Mouse (Mus musculus) heart, adult 9 months (tissue): ENCODE measurements around the gene Gm45717.
"Not testable (repeated sequence)": the region's sequence is repeated elsewhere in the genome, so short reads cannot be mapped to it uniquely, and the experiment has no call there.

ENCODE experiments used
- DNase-seq, 2 experiments: peaks; one replicate each; pipeline ENCODE4 v3.0.0; 2022; ENCODE audit warnings: low spot score in 2 of 2

Gm45717 gene

GRCm38 (mm10) chr7:140968710-140969109, 13.0 kb upstream of the Gm45717 start:
- DNase-seq, result not testable (repeated sequence)

GRCm38 (mm10) chr7:140967862-140968591, 12.3 kb upstream of the Gm45717 start:
- DNase-seq, result no peak

- no peak for DNase-seq
Observed at GRCm38 (mm10) chr7:140966921-140967320, 11.2 kb upstream of the Gm45717 start, which contains the start of gene Ifitm1. Gene Ifitm1, plus strand, starts transcription at chr7:140967221.

- DNase-seq, result no peak
Observed at GRCm38 (mm10) chr7:140962733-140963132, 7.0 kb upstream of the Gm45717 start.

GRCm38 (mm10) chr7:140961416-140961815, 5.7 kb upstream of the Gm45717 start:
- no peak for DNase-seq

- DNase-seq, result no peak
Observed at GRCm38 (mm10) chr7:140960026-140960425, 4.3 kb upstream of the Gm45717 start.

GRCm38 (mm10) chr7:140959181-140959901, 3.6 kb upstream of the Gm45717 start:
- no peak for DNase-seq

GRCm38 (mm10) chr7:140956556-140956869, 776 bp upstream of the Gm45717 start:
- DNase-seq, result no peak

GRCm38 (mm10) chr7:140955342-140955741, 395 bp downstream of the Gm45717 start:
- no peak for DNase-seq

GRCm38 (mm10) chr7:140954733-140955071, 1.0 kb downstream of the Gm45717 start:
- no peak for DNase-seq

- DNase-seq, result no peak
Observed at GRCm38 (mm10) chr7:140953800-140954732, 1.7 kb downstream of the Gm45717 start.

GRCm38 (mm10) chr7:140953133-140953532, 2.6 kb downstream of the Gm45717 start:
- no peak for DNase-seq

- DNase-seq, result no peak
Observed at GRCm38 (mm10) chr7:140952441-140952840, 3.3 kb downstream of the Gm45717 start.

- DNase-seq, result no peak
Observed at GRCm38 (mm10) chr7:140951765-140952164, 4.0 kb downstream of the Gm45717 start.

GRCm38 (mm10) chr7:140951051-140951450, 4.7 kb downstream of the Gm45717 start:
- peak; percentile 67 to 82 for DNase-seq

GRCm38 (mm10) chr7:140949824-140950530, 5.8 kb downstream of the Gm45717 start, which contains the start of gene Ifitm5:
Gene Ifitm5, minus strand, starts transcription at chr7:140950291.
- no peak for DNase-seq

GRCm38 (mm10) chr7:140949255-140949654, 6.5 kb downstream of the Gm45717 start:
- DNase-seq, result no peak

- DNase-seq, result no peak
Observed at GRCm38 (mm10) chr7:140948161-140948560, 7.6 kb downstream of the Gm45717 start.

- DNase-seq, result peak in 1 of 2 experiments; percentile 73
Observed at GRCm38 (mm10) chr7:140946980-140947379, 8.8 kb downstream of the Gm45717 start.

- DNase-seq, result no peak
Observed at GRCm38 (mm10) chr7:140946311-140946710, 9.4 kb downstream of the Gm45717 start.

GRCm38 (mm10) chr7:140945247-140945646, 10.5 kb downstream of the Gm45717 start:
- DNase-seq, result no peak
